Mouse (Mus musculus): ENCODE results near the gene Fitm1.

DNA sequence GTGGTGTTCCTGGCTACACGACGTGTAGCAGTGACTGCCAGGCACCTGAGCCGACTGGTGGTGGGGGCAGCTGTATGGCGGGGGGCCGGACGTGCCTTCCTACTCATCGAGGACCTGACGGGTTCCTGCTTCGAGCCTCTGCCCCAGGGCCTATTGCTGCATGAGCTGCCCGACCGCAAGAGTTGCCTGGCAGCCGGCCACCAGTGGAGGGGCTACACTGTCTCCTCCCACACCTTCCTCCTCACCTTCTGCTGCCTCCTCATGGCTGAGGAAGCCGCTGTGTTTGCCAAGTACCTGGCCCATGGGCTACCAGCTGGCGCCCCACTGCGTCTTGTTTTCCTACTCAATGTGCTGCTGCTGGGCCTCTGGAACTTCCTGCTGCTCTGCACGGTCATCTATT is 959 bp downstream of the Fitm1 start:
- no peak for TF ChIP-seq POLR2A (IDR thresholded peaks at IDR 0.05; ENCODE audit: borderline replicate concordance, extremely low read depth, low read depth, low read length)
- TF ChIP-seq CTCF (IDR thresholded peaks at IDR 0.05; ENCODE audit: insufficient read depth, low read length) = no peak

Measured in lung, adult 2 months (tissue).